Mouse (Mus musculus): Measurements from ENCODE around the gene Rasgrf2. TPM values are rescaled to one million over a fixed set of nuclear protein-coding genes. Genes with fewer than 3 reads are reported as not detected.

Rasgrf2 gene
- polyA plus RNA-seq, 1 experiment from 2014 or later: 3.3 TPM

DNA sequence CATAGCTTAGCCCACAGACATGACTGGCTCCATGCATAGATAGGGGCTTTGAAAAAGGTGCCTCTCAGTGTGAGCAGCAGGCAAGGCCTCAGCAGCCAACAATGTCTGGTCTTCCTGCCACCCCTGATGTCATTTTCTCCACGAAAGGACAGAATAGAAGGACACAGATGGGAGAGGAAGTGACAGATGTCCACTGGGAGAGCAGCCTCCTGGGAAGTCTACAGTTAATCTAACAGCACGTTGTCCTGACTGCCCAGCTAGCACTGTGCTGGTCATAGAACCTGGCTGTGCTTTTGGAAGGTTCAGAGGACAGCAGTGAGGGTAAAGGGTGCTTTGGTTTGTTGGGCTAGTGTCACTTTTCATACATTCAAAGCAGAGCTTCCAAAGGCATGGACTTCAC, 255.9 kb downstream of the Rasgrf2 start:
- 44% methylated on average over 2 of the region's 2 CpGs for WGBS
- H3K36me3 ChIP-seq: no peaks in the 10 kb centered on the region

DNA sequence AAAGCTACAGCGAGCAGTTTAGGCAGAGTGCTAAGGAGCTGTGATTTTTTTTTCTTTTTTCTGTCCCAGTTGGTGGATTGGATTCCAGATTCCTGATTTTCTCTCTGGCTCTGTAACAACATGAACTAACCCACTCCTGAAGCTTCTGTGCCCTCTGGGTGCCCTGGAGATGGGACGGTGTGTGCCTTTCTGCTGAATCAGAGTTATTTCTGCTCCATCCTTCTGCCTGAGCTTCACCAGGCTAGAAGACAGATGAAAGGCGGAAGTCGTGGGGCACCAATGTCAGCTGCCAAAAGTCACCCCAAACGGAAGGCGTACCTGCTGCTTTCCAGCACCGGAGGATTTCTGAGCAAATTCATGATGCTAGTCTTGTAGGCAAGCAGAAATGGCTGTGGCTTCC, 256.9 kb downstream of the Rasgrf2 start:
- H3K4me3 ChIP-seq: no peak overlapping the region
- H3K27me3 ChIP-seq: no peaks in the 10 kb centered on the region
- WGBS: 86% methylated on average over 7 of the region's 7 CpGs

More for the DNA sequence above, 255.9 kb downstream of the Rasgrf2 start:
- Histone ChIP-seq H3K4me1 (no peaks in the 10 kb centered on the region), H3K27ac (replicated peaks) (no peak overlapping the region), H3K4me2 (replicated peaks) (no peak overlapping the region), H3K9ac (replicated peaks) (no peak overlapping the region), H3K27me3 (no peaks in the 10 kb centered on the region), H3K9me3 (no peaks in the 10 kb centered on the region), H3K4me3 (no peak overlapping the region)
- no peak for ATAC-seq (replicated peaks)

DNA sequence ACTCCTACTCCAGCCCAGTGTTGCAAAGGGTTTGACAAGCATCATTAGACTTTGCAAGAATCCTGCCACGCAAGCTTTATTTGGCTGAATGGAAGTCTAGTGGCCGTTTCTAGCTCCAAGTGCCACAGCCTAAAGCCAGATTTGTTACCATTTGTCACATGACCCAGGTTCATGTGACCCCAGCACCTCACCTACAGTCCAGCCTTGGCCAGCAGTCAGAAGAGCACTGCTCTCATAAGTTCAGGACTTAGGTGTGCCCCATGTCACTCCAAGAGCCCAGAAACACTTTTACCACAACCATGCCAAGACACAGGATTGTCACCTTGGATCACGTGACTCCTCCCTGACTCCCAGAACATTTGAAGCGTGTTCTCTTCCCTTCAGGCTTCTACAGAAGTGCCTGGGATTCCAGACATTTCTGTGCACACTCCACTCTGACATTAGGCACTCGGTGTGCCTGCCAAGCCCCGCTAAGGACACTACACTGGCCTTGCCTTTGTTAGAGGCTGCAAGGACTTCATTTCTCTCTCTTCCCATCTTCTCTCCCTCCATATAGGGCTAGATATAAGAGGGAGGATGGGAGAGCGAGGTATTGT, 257.6 kb downstream of the Rasgrf2 start:
- no peak for ATAC-seq (replicated peaks)
- Histone ChIP-seq H3K4me3 (no peak overlapping the region), H3K27ac (replicated peaks) (no peak overlapping the region), H3K4me2 (replicated peaks) (no peak overlapping the region), H3K36me3 (no peaks in the 10 kb centered on the region), H3K9ac (replicated peaks) (no peak overlapping the region), H3K4me1 (no peaks in the 10 kb centered on the region), H3K9me3 (no peaks in the 10 kb centered on the region), H3K27me3 (no peaks in the 10 kb centered on the region)
- WGBS: 81% methylated on average over 7 of the region's 7 CpGs

More for the DNA sequence above, 256.9 kb downstream of the Rasgrf2 start:
- no peak overlapping the region for H3K4me2 ChIP-seq (replicated peaks)
- H3K27ac ChIP-seq (replicated peaks): no peak overlapping the region
- H3K9ac ChIP-seq (replicated peaks): no peak overlapping the region
- H3K4me1 ChIP-seq: no peaks in the 10 kb centered on the region
- H3K9me3 ChIP-seq: no peaks in the 10 kb centered on the region
- no peak for ATAC-seq (replicated peaks)
- H3K36me3 ChIP-seq: no peaks in the 10 kb centered on the region

DNA sequence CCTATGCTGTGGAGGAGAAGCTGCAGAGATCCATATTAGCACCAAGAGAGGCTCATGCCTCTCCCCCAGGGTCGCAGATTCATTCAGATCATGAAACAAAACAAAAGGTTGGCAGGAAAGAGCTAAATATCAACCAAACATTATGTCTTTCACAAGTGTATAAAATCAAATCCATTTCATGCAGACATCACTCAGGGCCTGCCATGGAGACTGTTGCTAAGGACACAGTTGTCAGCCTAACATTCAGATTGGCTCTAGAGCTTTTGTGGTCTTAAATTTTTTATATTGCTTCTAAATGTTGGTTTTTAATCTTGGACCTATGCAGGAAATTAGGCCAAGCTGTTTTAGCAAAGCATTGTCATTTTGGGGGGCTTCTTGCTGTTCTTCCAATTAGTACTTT, 262.9 kb downstream of the Rasgrf2 start:
- Histone ChIP-seq H3K9me3 (0 out of 2 replicates have a peak, but pooled peaks cover 3% of the 10 kb centered on the region), H3K4me1 (no peaks in the 10 kb centered on the region), H3K27ac (replicated peaks) (no peak overlapping the region), H3K4me2 (replicated peaks) (no peak overlapping the region), H3K36me3 (no peaks in the 10 kb centered on the region), H3K9ac (replicated peaks) (no peak overlapping the region), H3K27me3 (no peaks in the 10 kb centered on the region), H3K4me3 (no peak overlapping the region)
- ATAC-seq (replicated peaks): no peak
- WGBS: 69% methylated on average over 1 of the region's 1 CpGs

DNA sequence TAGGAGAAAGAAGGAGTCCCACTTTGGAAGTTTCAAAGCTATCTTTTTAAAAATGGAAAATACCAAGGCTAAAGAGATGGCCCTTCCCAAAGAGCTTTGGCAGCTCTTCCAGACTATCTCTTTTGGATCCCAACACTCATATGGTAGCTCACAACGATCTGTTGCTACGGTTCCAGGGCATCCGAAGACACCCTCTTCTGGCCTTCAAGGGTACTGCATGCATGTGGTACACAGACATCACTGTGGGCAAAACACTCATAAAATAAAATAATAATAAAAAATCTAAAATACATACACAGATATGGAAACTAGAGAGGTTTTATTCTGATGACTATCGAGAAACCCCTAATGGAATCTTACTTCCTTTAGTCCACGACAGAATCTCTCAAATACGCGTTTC, 272.6 kb downstream of the Rasgrf2 start:
- no peak overlapping the region for H3K4me3 ChIP-seq
- no peaks in the 10 kb centered on the region for H3K36me3 ChIP-seq
- no peak overlapping the region for H3K9ac ChIP-seq (replicated peaks)
- no peaks in the 10 kb centered on the region for H3K4me1 ChIP-seq
- ATAC-seq (replicated peaks): no peak
- no peak overlapping the region for H3K27ac ChIP-seq (replicated peaks)
- no peaks in the 10 kb centered on the region for H3K9me3 ChIP-seq
- WGBS: 76% methylated on average over 7 of the region's 7 CpGs
- no peak overlapping the region for H3K4me2 ChIP-seq (replicated peaks)
- no peaks in the 10 kb centered on the region for H3K27me3 ChIP-seq

DNA sequence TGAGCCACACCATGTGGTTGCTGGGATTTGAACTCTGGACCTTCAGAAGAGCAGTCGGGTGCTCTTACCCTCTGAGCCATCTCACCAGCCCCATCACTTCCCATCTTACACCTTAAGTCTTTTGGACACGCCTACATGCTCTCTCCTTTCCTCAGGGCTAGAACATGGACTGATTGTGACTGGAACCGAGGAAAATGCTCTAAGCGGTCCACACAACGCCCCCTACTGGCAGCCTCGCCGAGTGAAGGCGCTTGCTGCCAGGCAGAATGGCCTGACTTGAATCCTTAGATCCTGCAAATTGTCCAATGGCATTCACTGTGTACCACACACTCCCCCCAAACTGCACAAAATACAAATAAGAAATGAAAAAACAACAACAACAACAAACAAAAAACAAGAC, 274.0 kb downstream of the Rasgrf2 start:
- Histone ChIP-seq H3K36me3 (no peaks in the 10 kb centered on the region), H3K9ac (replicated peaks) (no peak overlapping the region), H3K9me3 (no peaks in the 10 kb centered on the region), H3K27ac (replicated peaks) (no peak overlapping the region), H3K4me1 (no peaks in the 10 kb centered on the region), H3K27me3 (no peaks in the 10 kb centered on the region), H3K4me3 (no peak overlapping the region), H3K4me2 (replicated peaks) (no peak overlapping the region)
- ATAC-seq (replicated peaks): no peak
- WGBS: 75% methylated on average over 8 of the region's 8 CpGs

DNA sequence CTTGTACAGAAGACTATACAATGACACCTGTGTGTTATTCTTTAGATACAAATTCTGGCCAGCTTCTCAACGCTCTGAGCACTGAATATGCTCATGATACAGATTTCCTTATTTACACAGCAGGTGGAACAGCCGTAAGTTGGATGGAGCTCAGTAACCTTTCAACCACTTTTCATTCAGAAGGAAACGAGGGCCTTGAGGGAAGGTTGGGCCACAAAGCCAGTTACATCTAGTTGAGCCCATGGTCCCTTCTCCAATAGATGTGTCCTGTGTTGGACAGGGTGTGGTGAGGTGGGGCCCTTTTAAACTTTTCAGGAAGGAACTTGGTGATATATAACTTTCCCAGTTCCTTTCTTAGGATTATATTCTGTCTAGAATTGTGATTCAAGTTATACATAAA, 277.0 kb downstream of the Rasgrf2 start:
- ATAC-seq (replicated peaks): no peak
- Histone ChIP-seq H3K27me3 (no peaks in the 10 kb centered on the region), H3K9me3 (no peaks in the 10 kb centered on the region), H3K4me3 (no peak overlapping the region), H3K4me2 (replicated peaks) (no peak overlapping the region), H3K27ac (replicated peaks) (no peak overlapping the region), H3K4me1 (no peaks in the 10 kb centered on the region), H3K36me3 (no peaks in the 10 kb centered on the region), H3K9ac (replicated peaks) (no peak overlapping the region)
- WGBS: 78% methylated on average over 3 of the region's 3 CpGs

Other genes with a start within 250 kb of the Rasgrf2 start
- gene Gm20379, start 174.3 kb upstream of the Rasgrf2 start, polyA plus RNA-seq (2015; fragmentation: Nextera tagmentation; extraction: Ambion mirVana): 1.2 and 1.3 TPM in 2 replicates
- 8.9 and 10.0 TPM in 2 replicates for gene Dhfr, start 223.1 kb upstream of the Rasgrf2 start, polyA plus RNA-seq (2015; fragmentation: Nextera tagmentation; extraction: Ambion mirVana)
- gene Msh3, start 223.3 kb upstream of the Rasgrf2 start, polyA plus RNA-seq (2015; fragmentation: Nextera tagmentation; extraction: Ambion mirVana): 28.4 and 28.5 TPM in 2 replicates